8 mouse cellular contexts compared by ENCODE assay signal in the genomic region with DNA sequence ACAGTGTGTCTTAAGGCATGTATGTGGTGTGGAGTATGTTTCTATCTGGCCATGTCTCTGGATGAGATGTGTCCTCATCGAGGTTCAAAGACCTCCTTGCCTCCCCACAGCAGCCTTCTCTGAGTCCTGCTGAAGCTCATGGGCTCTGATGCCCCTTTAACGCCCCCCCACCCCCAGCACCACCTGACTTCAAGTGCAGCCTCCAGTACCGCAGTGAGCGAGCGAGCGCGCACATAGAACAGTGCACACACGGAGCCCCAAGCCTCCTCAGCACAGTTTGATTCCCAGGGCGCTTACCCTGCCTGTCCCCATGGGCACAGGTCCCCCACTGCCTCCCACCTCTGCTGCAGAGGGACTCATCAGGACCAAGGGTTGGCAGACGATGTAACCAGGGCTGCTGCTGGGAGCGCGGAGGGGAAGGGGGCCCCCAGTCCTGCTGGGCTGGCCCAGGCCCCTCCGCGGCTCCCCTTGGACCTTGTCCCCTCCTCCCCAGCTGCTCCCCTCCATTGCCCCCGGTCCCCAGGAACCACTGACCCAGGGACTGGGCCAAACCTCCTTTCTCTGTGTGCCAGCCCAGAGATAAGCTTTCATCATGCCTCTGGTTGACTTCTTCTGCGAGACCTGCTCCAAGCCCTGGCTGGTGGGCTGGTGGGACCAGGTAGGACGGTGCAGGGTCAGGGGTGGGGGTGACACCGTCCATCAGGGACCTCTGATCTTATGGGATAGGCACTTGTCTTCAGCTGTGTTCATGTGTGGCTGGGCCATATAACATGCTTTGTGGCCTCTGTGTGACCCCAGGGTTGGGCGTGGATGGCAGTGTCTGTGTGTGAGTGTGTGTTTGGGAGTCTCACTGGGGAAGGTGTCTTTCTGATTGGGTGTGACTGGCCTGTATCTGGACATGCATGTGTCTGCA. TPM values are rescaled to one million over a fixed set of nuclear protein-coding genes. Genes with fewer than 3 reads are reported as not detected.
DNase-seq lines count a peak whose midpoint lies in the region; ATAC-seq lines count a peak whose summit lies in the region.
"Had no signal": no experiment of that assay in that cellular context is flagged by ENCODE, and none has a peak within 500 bp of the region (broad histone marks: within the 10 kb centered on the region; RNA-seq: fewer than 3 reads in every experiment).

No protein-coding gene starts in this region.

- H3K4me3 ChIP-seq in forebrain, embryonic 13.5 days: peak overlapping the region; percentile 54

- H3K9me3 ChIP-seq in forebrain, embryonic 13.5 days (replicated peaks): no peaks in the 10 kb centered on the region

- H3K36me3 ChIP-seq in forebrain, embryonic 13.5 days (ENCODE audit: poor library complexity, severe bottlenecking): no peaks in the 10 kb centered on the region

- H3K9ac ChIP-seq in forebrain, embryonic 13.5 days: peak overlapping the region; percentile 74

- WGBS in forebrain, embryonic 13.5 days: 17% methylated on average over 19 of the region's 19 CpGs

- peak; percentile 30 for DNase-seq in thymus, postnatal 0 days (ENCODE audit: low spot score)
- DNase-seq in thymus, postnatal 14 days: no peak
- peak; percentile 41 to 57 for DNase-seq in left cerebral cortex, adult 8-10 months (ENCODE audit: low spot score in 2 of 2)
- peak; percentile 70 for DNase-seq in retina, postnatal 1 day
- no peak for DNase-seq in testis, postnatal 10 days (ENCODE audit: low spot score)

- peak; percentile 76 for ATAC-seq in forebrain, embryonic 13.5 days
- ATAC-seq in erythroid progenitor cell, adult 5-6 weeks (replicated peaks; ENCODE audit: low FRiP score, poor library complexity, severe bottlenecking): no peak

- H3K4me1 ChIP-seq in forebrain, embryonic 13.5 days: peaks cover 30% of the 10 kb centered on the region

- H3K27me3 ChIP-seq in forebrain, embryonic 13.5 days: no peaks in the 10 kb centered on the region

- H3K27ac ChIP-seq in forebrain, embryonic 13.5 days: peak overlapping the region; percentile 63; the same call in 1 of the 2 replicates
- H3K27ac ChIP-seq: macrophage had no signal

- H3K4me2 ChIP-seq in forebrain, embryonic 13.5 days: peak overlapping the region; percentile 65

RNA-seq across cellular contexts. Expression of gene Pde4a, which starts 31.3 kb away (rescaled TPM):
- polyA plus RNA-seq in thymus, postnatal 0 days (2015; fragmentation: Nextera tagmentation; extraction: Ambion mirVana): 0.95 and 1.0 TPM in 2 replicates
- 15.7 TPM in 2 replicates for polyA plus RNA-seq in forebrain, embryonic 13.5 days (2015; fragmentation: Nextera tagmentation; extraction: Ambion mirVana)
- 10 to 100 TPM; 91.9 to 94.8 (median 93.7) TPM for total RNA-seq in left cerebral cortex, adult 8-10 months (2022)
- total RNA-seq in erythroid progenitor cell, adult 5-6 weeks (2015; ENCODE audit: low replicate concordance): 4.6 TPM in 1 of 2 replicates, not detected in the other
- 0.15 and 0.39 TPM in 2 replicates for total RNA-seq in erythroid progenitor cell, adult 5-6 weeks (2017; ENCODE audit: low replicate concordance)

RNA-seq across cellular contexts. Expression of gene Keap1, which starts 42.4 kb away (rescaled TPM):
- 61.2 and 64.2 TPM in 2 replicates for polyA plus RNA-seq in thymus, postnatal 0 days (2015; fragmentation: Nextera tagmentation; extraction: Ambion mirVana)
- 55.7 and 60.0 TPM in 2 replicates for polyA plus RNA-seq in forebrain, embryonic 13.5 days (2015; fragmentation: Nextera tagmentation; extraction: Ambion mirVana)
- total RNA-seq in left cerebral cortex, adult 8-10 months (2022): 10 to 100 TPM; 57.8 to 68.8 (median 59.9) TPM
- 13.8 and 25.2 TPM in 2 replicates for total RNA-seq in erythroid progenitor cell, adult 5-6 weeks (2015; ENCODE audit: low replicate concordance)
- total RNA-seq in erythroid progenitor cell, adult 5-6 weeks (2017; ENCODE audit: low replicate concordance): 37.0 and 44.7 TPM in 2 replicates

RNA-seq across cellular contexts. Expression of gene Cdc37, which starts 47.0 kb away (rescaled TPM):
- 281 and 307 TPM in 2 replicates for polyA plus RNA-seq in thymus, postnatal 0 days (2015; fragmentation: Nextera tagmentation; extraction: Ambion mirVana)
- 229 and 232 TPM in 2 replicates for polyA plus RNA-seq in forebrain, embryonic 13.5 days (2015; fragmentation: Nextera tagmentation; extraction: Ambion mirVana)
- total RNA-seq in left cerebral cortex, adult 8-10 months (2022): 100 to 1,000 TPM; 116 to 150 (median 135) TPM
- total RNA-seq in erythroid progenitor cell, adult 5-6 weeks (2015; ENCODE audit: low replicate concordance): 28.9 and 42.9 TPM in 2 replicates
- 68.0 and 76.5 TPM in 2 replicates for total RNA-seq in erythroid progenitor cell, adult 5-6 weeks (2017; ENCODE audit: low replicate concordance)

RNA-seq across cellular contexts. Expression of gene S1pr5, which starts 51.5 kb away (rescaled TPM):
- 0.09 TPM in 1 of 2 replicates, not detected in the other for polyA plus RNA-seq in thymus, postnatal 0 days (2015; fragmentation: Nextera tagmentation; extraction: Ambion mirVana)
- 0.37 and 0.55 TPM in 2 replicates for polyA plus RNA-seq in forebrain, embryonic 13.5 days (2015; fragmentation: Nextera tagmentation; extraction: Ambion mirVana)
- 10 to 100 TPM; 14.8 to 20.5 (median 16.8) TPM for total RNA-seq in left cerebral cortex, adult 8-10 months (2022)
- 2.5 TPM in 1 of 2 replicates, not detected in the other for total RNA-seq in erythroid progenitor cell, adult 5-6 weeks (2015; ENCODE audit: low replicate concordance)
- 0.13 and 0.53 TPM in 2 replicates for total RNA-seq in erythroid progenitor cell, adult 5-6 weeks (2017; ENCODE audit: low replicate concordance)
- polyA plus RNA-seq: macrophage had no signal

Comparison
In these comparisons a context has a peak if more than half of its experiments do, and no peak if none do; other contexts are left out.
1. DNase-seq: peak in thymus, postnatal 0 days (single experiment), left cerebral cortex, adult 8-10 months (2 of 2) and retina, postnatal 1 day (single experiment); none in thymus, postnatal 14 days (single experiment) and testis, postnatal 10 days (single experiment).
2. RNA of gene Pde4a, which starts 31.3 kb away (total RNA-seq): 91.9 to 94.8 TPM in left cerebral cortex, adult 8-10 months; 0.15 to 4.6 TPM in erythroid progenitor cell, adult 5-6 weeks; every median in the first group is over 10 times any median in the second.